Mouse (Mus musculus) mature B cell (primary cell): ENCODE data around the gene Pygm.

Source experiments
- in situ Hi-C: fragments of 300-500 bp; cut with MboI; formaldehyde crosslinking; loops from 2 replicates; pipeline ENCODE4 v1.14.3; 2019

The Pygm gene

GRCm38 (mm10) chr19:6385821-6386220 lies 1.6 kb downstream of the Pygm start:
- in situ Hi-C loops: no loop called here

- in situ Hi-C loops: no loop called here
Observed at GRCm38 (mm10) chr19:6386234-6386633, 2.0 kb downstream of the Pygm start.

GRCm38 (mm10) chr19:6388006-6388405 lies 3.8 kb downstream of the Pygm start:
- in situ Hi-C loops: no loop called here

GRCm38 (mm10) chr19:6389803-6390202 lies 5.6 kb downstream of the Pygm start:
- in situ Hi-C loops: no loop called here

GRCm38 (mm10) chr19:6390251-6390650 lies 6.1 kb downstream of the Pygm start:
- in situ Hi-C loops: no loop called here

- in situ Hi-C loops: no loop called here
Observed at GRCm38 (mm10) chr19:6392743-6393393, 8.7 kb downstream of the Pygm start.

GRCm38 (mm10) chr19:6393637-6394036 lies 9.4 kb downstream of the Pygm start:
- in situ Hi-C loops: no loop called here

GRCm38 (mm10) chr19:6396237-6396636 lies 12.0 kb downstream of the Pygm start:
- in situ Hi-C loops: no loop called here

- in situ Hi-C loops: no loop called here
Observed at GRCm38 (mm10) chr19:6397582-6398249, 13.5 kb downstream of the Pygm start.

- in situ Hi-C loops: no loop called here
Observed at GRCm38 (mm10) chr19:6398447-6399284, 14.5 kb downstream of the Pygm start.

GRCm38 (mm10) chr19:6399285-6400095 lies 15.3 kb downstream of the Pygm start, which contains the start of gene Rasgrp2:
Gene Rasgrp2 (plus strand): TSS chr19:6399340.
- in situ Hi-C loops: no loop called here

- in situ Hi-C loops: no loop called here
Observed at GRCm38 (mm10) chr19:6400096-6401086, 16.2 kb downstream of the Pygm start.

- in situ Hi-C loops: no loop called here
Observed at GRCm38 (mm10) chr19:6401131-6401815, 17.1 kb downstream of the Pygm start.

- in situ Hi-C loops: no loop called here
Observed at GRCm38 (mm10) chr19:6401951-6402350, 17.8 kb downstream of the Pygm start.

- in situ Hi-C loops: no loop called here
Observed at GRCm38 (mm10) chr19:6403869-6404268, 19.7 kb downstream of the Pygm start.

- in situ Hi-C loops: no loop called here
Observed at GRCm38 (mm10) chr19:6405433-6405832, 21.2 kb downstream of the Pygm start.

GRCm38 (mm10) chr19:6407109-6407508 lies 22.9 kb downstream of the Pygm start:
- in situ Hi-C loops: no loop called here

GRCm38 (mm10) chr19:6407816-6408510 lies 23.8 kb downstream of the Pygm start:
- in situ Hi-C loops: no loop called here

GRCm38 (mm10) chr19:6408749-6409148 lies 24.6 kb downstream of the Pygm start:
- in situ Hi-C loops: no loop called here
